ENCODE assay signal across 8 mouse cellular contexts in genomic region chr4:62517538-62518415, GRCm38 (mm10). TPM values are rescaled to one million over a fixed set of nuclear protein-coding genes. Genes with fewer than 3 reads are reported as not detected.
DNase-seq lines count a peak whose midpoint lies in the region; ATAC-seq and TF ChIP-seq lines count a peak whose summit lies in the region.

No protein-coding gene starts in this region.

- 47% methylated on average over 10 of the region's 10 CpGs for WGBS in lung, postnatal 0 days
- WGBS in hindbrain, postnatal 0 days, result 78% methylated on average over 10 of the region's 10 CpGs
- WGBS in neural tube, embryonic 13.5 days, result 89% methylated on average over 10 of the region's 10 CpGs

- no peak overlapping the region; the same call in 1 of the 2 replicates for H3K9ac ChIP-seq in lung, postnatal 0 days (replicated peaks; ENCODE audit: low read depth)
- H3K9ac ChIP-seq in hindbrain, postnatal 0 days (replicated peaks; ENCODE audit: low read length), result no peak overlapping the region
- H3K9ac ChIP-seq in neural tube, embryonic 13.5 days, result 0 out of 2 replicates have a peak overlapping the region, but pooled peaks have one; percentile 86

- TF ChIP-seq CTCF in lung, postnatal 0 days (IDR thresholded peaks at IDR 0.05), result no peak
- no peak for TF ChIP-seq CTCF in hindbrain, postnatal 0 days (IDR thresholded peaks at IDR 0.05; ENCODE audit: low read depth)

- peak overlapping the region; percentile 66 for H3K4me2 ChIP-seq in lung, postnatal 0 days (replicated peaks; ENCODE audit: low read depth, low read length)
- H3K4me2 ChIP-seq in hindbrain, postnatal 0 days (ENCODE audit: low read depth, low read length), result 0 out of 2 replicates have a peak overlapping the region, but pooled peaks have one; percentile 82
- no peak overlapping the region for H3K4me2 ChIP-seq in neural tube, embryonic 13.5 days

- no peak for DNase-seq in lung, postnatal 0 days (ENCODE audit: low spot score)
- DNase-seq in lung, postnatal 25 days (ENCODE audit: low spot score), result no peak
- DNase-seq in hindbrain, postnatal 0 days (ENCODE audit: low spot score), result no peak
- DNase-seq in right cerebral cortex, postnatal 10 days (ENCODE audit: low spot score in 2 of 2), result no peak
- no peak for DNase-seq in yolk sac, embryonic 10.5 days (ENCODE audit: low spot score)

- no peaks in the 10 kb centered on the region for H3K9me3 ChIP-seq in erythroblast, embryonic 14.5 days (ENCODE audit: control insufficient read depth, low read length)
- no peaks in the 10 kb centered on the region for H3K9me3 ChIP-seq in lung, postnatal 0 days (ENCODE audit: low read length)
- no peaks in the 10 kb centered on the region for H3K9me3 ChIP-seq in hindbrain, postnatal 0 days (ENCODE audit: low read length)
- no peaks in the 10 kb centered on the region for H3K9me3 ChIP-seq in neural tube, embryonic 13.5 days

- H3K4me1 ChIP-seq in erythroblast, embryonic 14.5 days (ENCODE audit: control insufficient read depth), result peaks cover 74% of the 10 kb centered on the region
- H3K4me1 ChIP-seq in lung, postnatal 0 days (ENCODE audit: insufficient read depth, low read depth, low read length), result peaks cover 22% of the 10 kb centered on the region
- 0 out of 2 replicates have a peak, but pooled peaks cover 9% of the 10 kb centered on the region for H3K4me1 ChIP-seq in hindbrain, postnatal 0 days (ENCODE audit: insufficient read depth, low read length)
- H3K4me1 ChIP-seq in neural tube, embryonic 13.5 days (replicated peaks), result peaks cover 24% of the 10 kb centered on the region

- H3K36me3 ChIP-seq in erythroblast, embryonic 14.5 days (ENCODE audit: control insufficient read depth), result peaks cover 76% of the 10 kb centered on the region
- H3K36me3 ChIP-seq in lung, postnatal 0 days (ENCODE audit: insufficient read depth, low read length), result peaks cover 10% of the 10 kb centered on the region; the same call in 1 of the 2 replicates
- H3K36me3 ChIP-seq in hindbrain, postnatal 0 days (ENCODE audit: insufficient read depth, low read length), result peaks cover 9% of the 10 kb centered on the region; the same call in 1 of the 2 replicates
- H3K36me3 ChIP-seq in neural tube, embryonic 13.5 days, result peaks cover 15% of the 10 kb centered on the region

- ATAC-seq in erythroblast, adult 5-6 weeks (replicated peaks; ENCODE audit: low FRiP score, poor library complexity, severe bottlenecking), result no peak
- no peak for ATAC-seq in lung, postnatal 0 days
- no peak for ATAC-seq in hindbrain, postnatal 0 days
- no peak for ATAC-seq in neural tube, embryonic 13.5 days (ENCODE audit: low read depth)

- H3K4me3 ChIP-seq in erythroblast, embryonic 14.5 days (replicated peaks), result peak overlapping the region; percentile 65
- 0 out of 2 replicates have a peak overlapping the region, but pooled peaks have one; percentile 78 for H3K4me3 ChIP-seq in lung, postnatal 0 days (ENCODE audit: low read depth, low read length)
- H3K4me3 ChIP-seq in hindbrain, postnatal 0 days (ENCODE audit: low read length), result no peak overlapping the region
- H3K4me3 ChIP-seq in neural tube, embryonic 13.5 days, result no peak overlapping the region

- H3K27ac ChIP-seq in lung, postnatal 0 days (ENCODE audit: low read length), result peak overlapping the region; percentile 89
- no peak overlapping the region for H3K27ac ChIP-seq in hindbrain, postnatal 0 days
- no peak overlapping the region for H3K27ac ChIP-seq in neural tube, embryonic 13.5 days (replicated peaks)

- no peak for TF ChIP-seq EP300 in lung, postnatal 0 days (IDR thresholded peaks at IDR 0.05)

- no peaks in the 10 kb centered on the region for H3K27me3 ChIP-seq in erythroblast, embryonic 14.5 days (ENCODE audit: control insufficient read depth)
- H3K27me3 ChIP-seq in lung, postnatal 0 days (replicated peaks; ENCODE audit: insufficient read depth, low read length), result no peaks in the 10 kb centered on the region
- H3K27me3 ChIP-seq in hindbrain, postnatal 0 days (ENCODE audit: insufficient read depth, low read length), result no peaks in the 10 kb centered on the region
- no peaks in the 10 kb centered on the region for H3K27me3 ChIP-seq in neural tube, embryonic 13.5 days

RNA-seq across cellular contexts. Expression of gene Alad, which starts 1.9 kb away (rescaled TPM):
- polyA plus RNA-seq in erythroblast, embryonic 14.5 days (2012), result 666 and 744 TPM in 2 replicates
- total RNA-seq in erythroblast, adult 5-6 weeks (2015; ENCODE audit: low replicate concordance), result 105 and 125 TPM in 2 replicates
- 81.9 and 128 TPM in 2 replicates for total RNA-seq in erythroblast, adult 5-6 weeks (2017; ENCODE audit: low replicate concordance)
- 110 and 111 TPM in 2 replicates for polyA plus RNA-seq in lung, postnatal 0 days (2015; fragmentation: Nextera tagmentation; extraction: Ambion mirVana)
- 50.4 and 50.9 TPM in 2 replicates for total RNA-seq in hindbrain, postnatal 0 days (2014; rRNA removed)
- polyA plus RNA-seq in hindbrain, postnatal 0 days (2015; fragmentation: Nextera tagmentation; extraction: Ambion mirVana), result 69.3 and 70.5 TPM in 2 replicates
- 49.8 and 58.8 TPM in 2 replicates for polyA plus RNA-seq in neural tube, embryonic 13.5 days (2015; fragmentation: Nextera tagmentation; extraction: Ambion mirVana)

RNA-seq across cellular contexts. Expression of gene Pole3, which starts 7.1 kb away (rescaled TPM):
- polyA plus RNA-seq in erythroblast, embryonic 14.5 days (2012), result 8.0 and 9.7 TPM in 2 replicates
- total RNA-seq in erythroblast, adult 5-6 weeks (2015; ENCODE audit: low replicate concordance), result 21.3 and 30.7 TPM in 2 replicates
- total RNA-seq in erythroblast, adult 5-6 weeks (2017; ENCODE audit: low replicate concordance), result 14.1 and 17.3 TPM in 2 replicates
- 32.8 and 35.6 TPM in 2 replicates for polyA plus RNA-seq in lung, postnatal 0 days (2015; fragmentation: Nextera tagmentation; extraction: Ambion mirVana)
- 19.0 and 25.1 TPM in 2 replicates for total RNA-seq in hindbrain, postnatal 0 days (2014; rRNA removed)
- 66.5 and 70.0 TPM in 2 replicates for polyA plus RNA-seq in hindbrain, postnatal 0 days (2015; fragmentation: Nextera tagmentation; extraction: Ambion mirVana)
- polyA plus RNA-seq in neural tube, embryonic 13.5 days (2015; fragmentation: Nextera tagmentation; extraction: Ambion mirVana), result 61.8 and 63.1 TPM in 2 replicates

RNA-seq across cellular contexts. Expression of gene 4933430I17Rik, which starts 7.4 kb away (rescaled TPM):
- polyA plus RNA-seq in erythroblast, embryonic 14.5 days (2012), result not detected in 2 replicates
- total RNA-seq in erythroblast, adult 5-6 weeks (2015; ENCODE audit: low replicate concordance), result not detected in 2 replicates
- not detected in 2 replicates for total RNA-seq in erythroblast, adult 5-6 weeks (2017; ENCODE audit: low replicate concordance)
- 0.12 and 0.21 TPM in 2 replicates for polyA plus RNA-seq in lung, postnatal 0 days (2015; fragmentation: Nextera tagmentation; extraction: Ambion mirVana)
- total RNA-seq in hindbrain, postnatal 0 days (2014; rRNA removed), result 1.0 TPM in 1 of 2 replicates, not detected in the other
- 0.74 and 0.83 TPM in 2 replicates for polyA plus RNA-seq in hindbrain, postnatal 0 days (2015; fragmentation: Nextera tagmentation; extraction: Ambion mirVana)
- 0.70 and 0.87 TPM in 2 replicates for polyA plus RNA-seq in neural tube, embryonic 13.5 days (2015; fragmentation: Nextera tagmentation; extraction: Ambion mirVana)

RNA-seq across cellular contexts. Expression of gene Hdhd3, which starts 14.5 kb away (rescaled TPM):
- polyA plus RNA-seq in erythroblast, embryonic 14.5 days (2012), result 0.29 and 0.59 TPM in 2 replicates
- total RNA-seq in erythroblast, adult 5-6 weeks (2015; ENCODE audit: low replicate concordance), result not detected in 2 replicates
- total RNA-seq in erythroblast, adult 5-6 weeks (2017; ENCODE audit: low replicate concordance), result 1.0 TPM in 1 of 2 replicates, not detected in the other
- polyA plus RNA-seq in lung, postnatal 0 days (2015; fragmentation: Nextera tagmentation; extraction: Ambion mirVana), result 15.0 and 18.3 TPM in 2 replicates
- total RNA-seq in hindbrain, postnatal 0 days (2014; rRNA removed), result 4.1 and 5.1 TPM in 2 replicates
- 5.8 and 6.8 TPM in 2 replicates for polyA plus RNA-seq in hindbrain, postnatal 0 days (2015; fragmentation: Nextera tagmentation; extraction: Ambion mirVana)
- polyA plus RNA-seq in neural tube, embryonic 13.5 days (2015; fragmentation: Nextera tagmentation; extraction: Ambion mirVana), result 13.1 and 14.2 TPM in 2 replicates

RNA-seq across cellular contexts. Expression of gene Bspry, which starts 37.9 kb away (rescaled TPM):
- 0.03 TPM in 1 of 2 replicates, not detected in the other for polyA plus RNA-seq in erythroblast, embryonic 14.5 days (2012)
- total RNA-seq in erythroblast, adult 5-6 weeks (2015; ENCODE audit: low replicate concordance), result not detected in 2 replicates
- total RNA-seq in erythroblast, adult 5-6 weeks (2017; ENCODE audit: low replicate concordance), result not detected in 2 replicates
- 26.8 and 33.0 TPM in 2 replicates for polyA plus RNA-seq in lung, postnatal 0 days (2015; fragmentation: Nextera tagmentation; extraction: Ambion mirVana)
- 0.37 and 2.0 TPM in 2 replicates for total RNA-seq in hindbrain, postnatal 0 days (2014; rRNA removed)
- polyA plus RNA-seq in hindbrain, postnatal 0 days (2015; fragmentation: Nextera tagmentation; extraction: Ambion mirVana), result 0.95 and 0.96 TPM in 2 replicates
- 0.74 and 0.80 TPM in 2 replicates for polyA plus RNA-seq in neural tube, embryonic 13.5 days (2015; fragmentation: Nextera tagmentation; extraction: Ambion mirVana)

Comparison
In these comparisons a context has a peak if more than half of its experiments do, and no peak if none do; other contexts are left out.
1. H3K4me3 ChIP-seq: peak in erythroblast, embryonic 14.5 days (single experiment) and lung, postnatal 0 days (single experiment); none in hindbrain, postnatal 0 days (single experiment) and neural tube, embryonic 13.5 days (single experiment).